Mouse (Mus musculus) C2C12 (cell line): ENCODE measurements at regions not wholly inside any gene's neighbourhood (a gene's known extent, or its start where the extent isn't known, plus 50 kb on each side); places are given as distances from the start of the nearest gene placed in this dataset.

Experiments
- H3K27me3 ChIP-seq: one replicate; pipeline ENCODE4 v1.6.1; 2011; ENCODE audit not compliant: control insufficient read depth, insufficient read depth, insufficient read length
- H3K36me3 ChIP-seq: one replicate; pipeline ENCODE4 v1.6.1; 2011; ENCODE audit not compliant: control insufficient read depth, insufficient read depth
- H3K4me3 ChIP-seq: one replicate; pipeline ENCODE4 v1.5.1; 2011; ENCODE audit warnings: mild to moderate bottlenecking, control low read depth; ENCODE audit not compliant: poor library complexity, insufficient read depth, severe bottlenecking
- H3K79me2 ChIP-seq: one replicate; pipeline ENCODE4 v1.6.1; 2011; ENCODE audit not compliant: control insufficient read depth, insufficient read depth
- H3K79me3 ChIP-seq: one replicate; pipeline ENCODE4 v1.6.1; 2011; ENCODE audit warnings: low read depth, control low read depth
- H3ac ChIP-seq: one replicate; pipeline ENCODE3; 2011; ENCODE audit warnings: low read depth; ENCODE audit not compliant: control insufficient read depth, insufficient read length
- CEBPB ChIP-seq: IDR thresholded peaks from one replicate; pipeline ENCODE4 v1.6.1; 2011; ENCODE audit warnings: low read depth, mild to moderate bottlenecking, control low read depth, moderate library complexity
- CTCF ChIP-seq: IDR thresholded peaks from one replicate; pipeline ENCODE4 v1.5.1; 2011; ENCODE audit not compliant: control insufficient read depth, insufficient read depth, insufficient read length
- FOSL1 ChIP-seq: IDR thresholded peaks from one replicate; pipeline ENCODE4 v1.8.0; 2011; ENCODE audit warnings: mild to moderate bottlenecking, low read length; ENCODE audit not compliant: poor library complexity, insufficient read depth, severe bottlenecking
- MAX ChIP-seq: IDR thresholded peaks from one replicate; pipeline ENCODE4 v1.6.1; 2011; ENCODE audit warnings: mild to moderate bottlenecking, control low read depth
- MYOD1 ChIP-seq: IDR thresholded peaks from one replicate; pipeline ENCODE4 v1.6.1; 2011; ENCODE audit warnings: low read depth; ENCODE audit not compliant: control insufficient read depth, insufficient read length
- MYOG ChIP-seq: IDR thresholded peaks from one replicate; pipeline ENCODE4 v1.6.1; 2011; ENCODE audit not compliant: control insufficient read depth, insufficient read length; ENCODE audit errors: extremely low read depth
- USF1 ChIP-seq: IDR thresholded peaks from one replicate; pipeline ENCODE4 v1.6.1; 2011; ENCODE audit warnings: low read depth, mild to moderate bottlenecking, control low read depth, moderate library complexity

- TF ChIP-seq FOSL1: peak; percentile 88
- TF ChIP-seq MAX: no peak
- peak; percentile 87 for TF ChIP-seq MYOD1
- TF ChIP-seq CTCF: no peak
- peak; percentile 94 for TF ChIP-seq CEBPB
- no peak overlapping the region for H3K4me3 ChIP-seq
Measured at GRCm38 (mm10) chr2:108660697-108661388, 619.7 kb upstream of the Kif18a start.

GRCm38 (mm10) chr2:108677777-108678380 lies 602.7 kb upstream of the Kif18a start:
- no peaks in the 10 kb centered on the region for H3K27me3 ChIP-seq

More at GRCm38 (mm10) chr2:108660697-108661388, 619.7 kb upstream of the Kif18a start:
- Histone ChIP-seq H3ac (no peak overlapping the region), H3K27me3 (no peaks in the 10 kb centered on the region), H3K79me2 (no peaks in the 10 kb centered on the region), H3K36me3 (no peaks in the 10 kb centered on the region), H3K79me3 (no peaks in the 10 kb centered on the region)

GRCm38 (mm10) chr2:108681574-108681973 lies 599.0 kb upstream of the Kif18a start:
- H3K79me2 ChIP-seq: no peaks in the 10 kb centered on the region

More at GRCm38 (mm10) chr2:108677777-108678380, 602.7 kb upstream of the Kif18a start:
- Histone ChIP-seq H3ac (no peak overlapping the region), H3K36me3 (no peaks in the 10 kb centered on the region), H3K79me2 (no peaks in the 10 kb centered on the region), H3K79me3 (no peaks in the 10 kb centered on the region), H3K4me3 (no peak overlapping the region)
- TF ChIP-seq CEBPB (peak; percentile 75), MYOG (no peak), CTCF (no peak), MAX (peak; percentile 57), MYOD1 (no peak), USF1 (no peak), FOSL1 (no peak)

DNA sequence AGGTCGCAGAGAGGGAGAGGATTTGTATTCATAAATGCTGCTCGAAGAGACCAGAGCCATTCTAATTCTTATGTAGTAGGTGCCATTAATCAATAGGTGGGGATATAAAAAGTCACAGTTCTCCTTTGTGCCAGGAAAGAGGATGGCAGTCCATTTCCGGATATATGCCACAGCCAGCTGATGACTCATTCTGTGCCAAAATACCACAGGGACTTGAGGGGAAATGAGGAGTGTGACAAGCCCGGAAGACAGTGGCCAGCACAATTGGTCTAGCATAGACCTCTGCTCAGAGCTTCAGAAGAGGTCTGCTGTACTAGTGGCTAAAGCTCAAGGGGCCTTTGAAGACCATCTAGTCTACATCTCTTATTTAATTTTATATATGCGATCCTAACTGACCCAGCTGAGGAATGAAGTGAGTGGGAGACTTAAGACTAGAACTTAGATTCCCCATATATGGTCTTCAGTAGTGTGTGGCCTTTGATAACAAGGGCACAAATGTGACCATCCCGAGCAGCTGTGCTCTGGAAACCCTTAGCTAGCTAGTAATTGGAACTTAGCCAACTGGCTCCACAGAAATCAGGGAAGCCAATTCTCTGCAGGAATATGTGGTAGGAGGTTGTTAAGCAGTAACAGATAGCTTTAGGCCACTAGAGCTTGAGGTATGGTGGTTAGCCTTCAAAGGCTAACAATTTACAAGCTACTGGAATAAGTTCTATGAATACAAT lies 594.4 kb upstream of the Kif18a start:
- no peaks in the 10 kb centered on the region for H3K36me3 ChIP-seq
- H3ac ChIP-seq: no peak overlapping the region
- TF ChIP-seq MYOG (no peak), FOSL1 (peak; percentile 71), MYOD1 (peak; percentile 41)
- H3K79me3 ChIP-seq: no peaks in the 10 kb centered on the region
- H3K4me3 ChIP-seq: no peak overlapping the region
- H3K79me2 ChIP-seq: no peaks in the 10 kb centered on the region
- H3K27me3 ChIP-seq: no peaks in the 10 kb centered on the region

More at GRCm38 (mm10) chr2:108681574-108681973, 599.0 kb upstream of the Kif18a start:
- H3K4me3 ChIP-seq: no peak overlapping the region
- no peaks in the 10 kb centered on the region for H3K36me3 ChIP-seq
- TF ChIP-seq CTCF (no peak), MAX (no peak), CEBPB (no peak), MYOG (no peak), USF1 (no peak), FOSL1 (no peak), MYOD1 (no peak)
- H3K27me3 ChIP-seq: no peaks in the 10 kb centered on the region
- no peaks in the 10 kb centered on the region for H3K79me3 ChIP-seq
- H3ac ChIP-seq: no peak overlapping the region

DNA sequence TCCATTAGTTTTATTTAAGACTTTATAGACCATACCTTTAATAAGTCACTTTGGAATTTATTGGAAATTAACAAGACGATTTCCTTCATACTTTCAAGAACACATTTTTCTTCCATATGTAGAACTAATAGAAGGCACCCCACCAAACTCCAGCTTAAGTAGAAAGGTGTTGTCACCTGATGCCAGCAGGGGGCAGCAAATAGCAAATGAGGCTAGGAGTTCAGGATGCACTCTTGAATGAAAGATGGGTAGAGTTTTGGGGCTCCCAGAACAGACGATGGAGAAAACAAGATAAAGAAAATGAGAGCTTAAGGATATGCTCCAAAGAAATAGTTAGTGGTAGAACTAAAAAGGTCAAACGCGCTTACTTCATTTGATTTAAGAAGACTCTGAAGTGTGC lies 590.4 kb upstream of the Kif18a start:
- H3K79me3 ChIP-seq: no peaks in the 10 kb centered on the region
- TF ChIP-seq CTCF (peak; percentile 32), MAX (no peak)
- H3ac ChIP-seq: no peak overlapping the region
- no peaks in the 10 kb centered on the region for H3K79me2 ChIP-seq
- no peak overlapping the region for H3K4me3 ChIP-seq
- H3K36me3 ChIP-seq: no peaks in the 10 kb centered on the region
- no peaks in the 10 kb centered on the region for H3K27me3 ChIP-seq
